Mouse (Mus musculus) megakaryocyte progenitor cell, adult 5-6 weeks (primary cell): Measurements from ENCODE around the gene Gm20662. TPM values are rescaled to one million over a fixed set of nuclear protein-coding genes. Genes with fewer than 3 reads are reported as not detected.

Experiments used
- ATAC-seq: replicated peaks from 2 replicates; pipeline ENCODE4 v1.8.0; 2016; ENCODE audit warnings: mild to moderate bottlenecking, moderate TSS enrichment, inconsistent platforms; ENCODE audit not compliant: poor library complexity
- total RNA-seq, 2 experiments: library from RNA; stranded (forward) in 1 of 2; stranded (reverse) in 1 of 2; fragments of 157-497, 149-512 nt in 1 of 2; fragments of 200-1000 nt in 1 of 2; gene quantifications; 2 replicates each; pipeline versions ENCODE4 v1.2.3 to v1.2.4; 2015 to 2017

Gene Gm20662
- total RNA-seq, 2 experiments from 2014 or later: 1.9 TPM; not detected in 1

- ATAC-seq: peak; percentile 45
Observed at GRCm38 (mm10) chr9:107974491-107975171, 21.5 kb upstream of the Gm20662 start.

GRCm38 (mm10) chr9:107975399-107976386 lies 20.5 kb upstream of the Gm20662 start, which contains the start of gene Uba7:
Gene Uba7, plus strand, starts transcription at chr9:107975505.
- ATAC-seq: peak; percentile 59

- ATAC-seq: no peak
Observed at GRCm38 (mm10) chr9:107978815-107979214, 17.3 kb upstream of the Gm20662 start.

- 0 out of 2 replicates have a peak, but pooled peaks have one; percentile 3 for ATAC-seq
Observed at GRCm38 (mm10) chr9:107981684-107982605, 14.2 kb upstream of the Gm20662 start.

GRCm38 (mm10) chr9:107982681-107983346 lies 13.3 kb upstream of the Gm20662 start, which contains the start of gene Gm20661:
Gene Gm20661, plus strand, starts transcription at chr9:107983058.
- ATAC-seq: peak; percentile 61

GRCm38 (mm10) chr9:107983421-107983890 lies 12.7 kb upstream of the Gm20662 start:
- ATAC-seq: peak; percentile 36

GRCm38 (mm10) chr9:107984052-107984753 lies 11.9 kb upstream of the Gm20662 start:
- ATAC-seq: no peak

GRCm38 (mm10) chr9:107984754-107985055 lies 11.4 kb upstream of the Gm20662 start:
- ATAC-seq: no peak

GRCm38 (mm10) chr9:107985131-107986119 lies 10.7 kb upstream of the Gm20662 start, which contains the start of gene Inka1:
Gene Inka1, minus strand, starts transcription at chr9:107985879.
- peak; percentile 49 for ATAC-seq

GRCm38 (mm10) chr9:107986376-107986775 lies 9.8 kb upstream of the Gm20662 start:
- ATAC-seq: peak; percentile 35

GRCm38 (mm10) chr9:107987950-107988349 lies 8.2 kb upstream of the Gm20662 start:
- ATAC-seq: no peak

GRCm38 (mm10) chr9:107992197-107992596 lies 4.0 kb upstream of the Gm20662 start, which contains the start of gene Cdhr4:
Gene Cdhr4, plus strand, starts transcription at chr9:107992497.
- ATAC-seq: no peak

- ATAC-seq: no peak
Observed at GRCm38 (mm10) chr9:107993013-107993412, 3.1 kb upstream of the Gm20662 start.

GRCm38 (mm10) chr9:107994464-107994863 lies 1.7 kb upstream of the Gm20662 start:
- peak; percentile 36 for ATAC-seq

- no peak for ATAC-seq
Observed at GRCm38 (mm10) chr9:107995513-107995912, 636 bp upstream of the Gm20662 start.

GRCm38 (mm10) chr9:108001922-108002770 lies 6.0 kb downstream of the Gm20662 start, which contains the start of gene Ip6k1:
Gene Ip6k1, plus strand, starts transcription at chr9:108002501.
- peak; percentile 99 for ATAC-seq
